Mouse (Mus musculus) heart, postnatal 36 days (tissue): ENCODE results near the gene Rnf121. TPM values are rescaled to one million over a fixed set of nuclear protein-coding genes. Genes with fewer than 3 reads are reported as not detected.

Experiments used
- DNase-seq, 2 experiments: peaks; one replicate each; pipeline ENCODE4 v3.0.0; 2021 to 2022
- intact Hi-C: fragments of 180-260 bp; cut with DNase I; formaldehyde crosslinking; loops from one replicate; pipeline ENCODE4 v1.15.1; 2025
- total RNA-seq, 2 experiments: library from RNA; stranded (reverse); gene quantifications; 2 replicates each; pipeline ENCODE4 v1.2.3; 2021

Rnf121 gene
- total RNA-seq, 2 experiments from 2014 or later: 20.3 to 26.3 TPM

- intact Hi-C loops: no loop called here
- no peak for DNase-seq
These were observed 58.7 kb downstream of the Rnf121 start for GRCm38 (mm10) chr7:102006520-102006919.

- DNase-seq: peak; percentile 47 to 48
- intact Hi-C loops: no loop called here
These were observed 64.2 kb downstream of the Rnf121 start for GRCm38 (mm10) chr7:102000921-102001630.

- intact Hi-C loops: no loop called here
These were observed 65.0 kb downstream of the Rnf121 start for GRCm38 (mm10) chr7:102000296-102000695.

GRCm38 (mm10) chr7:101999461-102000151 lies 65.7 kb downstream of the Rnf121 start:
- DNase-seq: no peak
- intact Hi-C loops: loop anchor here (2.0 kb wide), 1 partner anchor 79 kb away; no protein-coding TSS in a partner anchor

More at GRCm38 (mm10) chr7:102000296-102000695, 65.0 kb downstream of the Rnf121 start:
- DNase-seq: no peak

- DNase-seq: peak; percentile 86 to 90
- intact Hi-C loops: loop anchor here (2.0 kb wide), 1 partner anchor 80 kb away; no protein-coding TSS in a partner anchor
These were observed 66.9 kb downstream of the Rnf121 start for GRCm38 (mm10) chr7:101998194-101998927.

GRCm38 (mm10) chr7:101994241-101994640 lies 71.0 kb downstream of the Rnf121 start:
- intact Hi-C loops: loop anchor here (2.0 kb wide), 1 partner anchor 19 kb away; no protein-coding TSS in a partner anchor
- no peak for DNase-seq

- no peak for DNase-seq
- intact Hi-C loops: loop anchor here (5.0 kb wide), 1 partner anchor 253 kb away; no protein-coding TSS in a partner anchor
These were observed 80.2 kb downstream of the Rnf121 start for GRCm38 (mm10) chr7:101985081-101985480.

- DNase-seq: no peak
- intact Hi-C loops: no loop called here
These were observed 82.5 kb downstream of the Rnf121 start for GRCm38 (mm10) chr7:101982735-101983134.

GRCm38 (mm10) chr7:101974505-101974904 lies 90.8 kb downstream of the Rnf121 start:
- DNase-seq: peak; percentile 57 to 63
- intact Hi-C loops: loop anchor here (2.0 kb wide), 1 partner anchor 20 kb away; no protein-coding TSS in a partner anchor

GRCm38 (mm10) chr7:101973730-101974129 lies 91.5 kb downstream of the Rnf121 start:
- no peak for DNase-seq
- intact Hi-C loops: loop anchor here (2.0 kb wide), 1 partner anchor 21 kb away; no protein-coding TSS in a partner anchor

- intact Hi-C loops: loop anchor here (2.0 kb wide), 1 partner anchor 37 kb away; the partner anchor contains the start of gene Numa1
- DNase-seq: no peak
These were observed 93.5 kb downstream of the Rnf121 start for GRCm38 (mm10) chr7:101971721-101972120.

GRCm38 (mm10) chr7:101970821-101971461 lies 94.3 kb downstream of the Rnf121 start:
- peak; percentile 77 to 85 for DNase-seq
- intact Hi-C loops: loop anchor here (2.0 kb wide), 1 partner anchor 36 kb away; the partner anchor contains the start of gene Numa1

GRCm38 (mm10) chr7:101970429-101970775 lies 94.9 kb downstream of the Rnf121 start:
- peak; percentile 90 to 94 for DNase-seq
- intact Hi-C loops: loop anchor here (2.0 kb wide), 1 partner anchor 36 kb away; the partner anchor contains the start of gene Numa1

- intact Hi-C loops: loop anchor here (2.0 kb wide), 1 partner anchor 35 kb away; the partner anchor contains the start of gene Numa1
- DNase-seq: peak; percentile 86 to 90
These were observed 95.4 kb downstream of the Rnf121 start for GRCm38 (mm10) chr7:101969694-101970428.

Other genes with a start within 250 kb of the Rnf121 start
- under 1 TPM; 0.33 to 0.36 TPM for gene Phox2a, start 247.2 kb downstream of the Rnf121 start, total RNA-seq
- gene Inppl1, start 227.2 kb downstream of the Rnf121 start, total RNA-seq: 100 to 1,000 TPM; 130 to 163 TPM
- 1 to 10 TPM; 5.2 to 7.9 TPM for gene Folr2, start 208.3 kb downstream of the Rnf121 start, total RNA-seq
- 10 to 100 TPM; 20.2 TPM for gene Anapc15, start 201.8 kb downstream of the Rnf121 start, total RNA-seq
- gene Folr1, start 194.7 kb downstream of the Rnf121 start, total RNA-seq: under 1 TPM; 0.27 to 0.33 TPM
- gene Lamtor1, start 159.6 kb downstream of the Rnf121 start, total RNA-seq: 100 to 1,000 TPM; 110 to 111 TPM
- not detected for gene Tomt, start 159.1 kb downstream of the Rnf121 start, total RNA-seq
- gene Lrrc51, start 131.6 kb downstream of the Rnf121 start, total RNA-seq: 1 to 10 TPM; 3.6 to 5.2 TPM
- gene Numa1, start 131.4 kb downstream of the Rnf121 start, total RNA-seq: 10 to 100 TPM; 97.8 to 98.6 TPM
- gene Il18bp, start 46.8 kb downstream of the Rnf121 start, total RNA-seq: 1 to 10 TPM; 7.3 to 8.6 TPM
- gene Xndc1, start within 50 bp of the Rnf121 start, total RNA-seq: 1 to 10 TPM; 5.6 to 8.2 TPM
- under 1 TPM; 0.27 to 0.94 TPM for gene Xntrpc, start 244 bp upstream of the Rnf121 start, total RNA-seq
- gene Trpc2, start 17.6 kb upstream of the Rnf121 start, total RNA-seq: under 1 TPM; 0.28 to 0.70 TPM
- 100 to 1,000 TPM; 282 to 343 TPM for gene Art1, start 36.3 kb upstream of the Rnf121 start, total RNA-seq
- 10 to 100 TPM; 15.3 to 28.1 TPM for gene Art5, start 44.0 kb upstream of the Rnf121 start, total RNA-seq
- not detected for gene Chrna10, start 51.4 kb upstream of the Rnf121 start, total RNA-seq
- gene Nup98, start 144.7 kb upstream of the Rnf121 start, total RNA-seq: 10 to 100 TPM; 31.0 to 31.8 TPM
- 10 to 100 TPM; 67.3 to 73.6 TPM for gene Pgap2, start 144.7 kb upstream of the Rnf121 start, total RNA-seq
- gene Rhog, start 190.6 kb upstream of the Rnf121 start, total RNA-seq: 10 to 100 TPM; 24.7 to 35.3 TPM
- 10 to 100 TPM; 21.8 to 29.7 TPM for gene Stim1, start 202.3 kb upstream of the Rnf121 start, total RNA-seq